Mouse (Mus musculus) liver, postnatal 0 days (tissue): ENCODE results near the gene Ralgapa2.

ENCODE experiments used
- CTCF ChIP-seq: sonication (generic); IDR thresholded peaks from 2 replicates; pipeline ENCODE4 v1.5.1; 2016; ENCODE audit warnings: antibody characterized with exemption, low read depth
- EP300 ChIP-seq: IDR thresholded peaks from 2 replicates; pipeline ENCODE4 v1.6.1; 2016; ENCODE audit warnings: antibody characterized with exemption, low read depth, mild to moderate bottlenecking

DNA sequence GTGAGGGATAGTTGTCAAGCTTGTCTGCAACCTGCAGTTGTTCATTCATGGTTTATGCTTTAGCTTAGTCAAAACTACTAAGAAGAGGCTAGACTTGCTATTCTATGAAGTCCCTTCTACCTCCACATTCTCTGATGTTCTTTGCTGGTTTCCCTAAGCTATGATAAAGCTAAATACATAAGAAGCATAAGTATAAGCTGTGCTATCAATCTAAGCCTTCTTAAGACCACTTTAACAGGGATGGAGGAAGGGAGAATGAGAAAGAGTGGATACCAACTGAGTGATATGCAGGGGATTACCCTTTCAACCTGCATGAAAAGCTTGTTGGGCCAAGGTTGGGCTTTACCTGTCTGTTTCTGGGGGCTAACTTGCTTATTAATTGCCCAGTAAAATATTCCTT, 256.5 kb downstream of the Ralgapa2 start:
- no peak for TF ChIP-seq CTCF
- TF ChIP-seq EP300: no peak
